Mouse (Mus musculus) cerebellum, adult 2 months (tissue): Measurements from ENCODE around the gene Cbr1.

Experiments
- CTCF ChIP-seq: fragments of 200-500 bp; IDR thresholded peaks from 2 replicates; pipeline ENCODE4 v1.5.1; 2011; ENCODE audit warnings: low read depth, mild to moderate bottlenecking, control low read depth, low read length, moderate library complexity, borderline replicate concordance; ENCODE audit not compliant: insufficient read depth
- POLR2A ChIP-seq: fragments of 200-500 bp; IDR thresholded peaks from 2 replicates; pipeline ENCODE4 v1.6.1; 2011; ENCODE audit warnings: low read length, control low read depth, borderline replicate concordance; ENCODE audit not compliant: insufficient read depth

DNA sequence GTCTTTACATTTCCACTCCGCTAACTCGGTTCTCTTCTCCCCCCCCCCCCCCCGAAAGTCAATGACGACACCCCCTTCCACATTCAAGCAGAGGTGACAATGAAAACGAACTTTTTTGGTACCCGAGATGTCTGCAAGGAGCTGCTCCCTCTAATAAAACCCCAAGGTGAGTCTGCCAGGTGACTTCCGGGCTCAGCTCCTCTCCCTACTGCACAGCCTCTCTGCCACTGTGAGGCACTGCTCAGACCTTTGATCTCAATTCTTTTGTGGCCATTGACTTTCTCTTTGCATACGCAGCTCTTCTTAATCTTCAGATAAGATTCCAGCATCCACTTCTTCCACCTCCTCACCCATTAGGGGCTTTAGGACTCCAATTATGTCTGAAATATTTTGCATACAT lies 3.1 kb downstream of the Cbr1 start:
- TF ChIP-seq POLR2A (no peak), CTCF (no peak)
